Mouse (Mus musculus) CH12.LX (cell line): ENCODE measurements around the gene Cfap70. TPM values are rescaled to one million over a fixed set of nuclear protein-coding genes. Genes with fewer than 3 reads are reported as not detected.

Experiments used
- DNase-seq: peaks from one replicate; pipeline ENCODE4 v3.0.0-alpha.2; 2013; ENCODE audit errors: extremely low read depth
- H3K27ac ChIP-seq: 2 replicates; pipeline ENCODE4 v1.5.1; 2012; ENCODE audit warnings: low read depth, mild to moderate bottlenecking, control low read depth, moderate library complexity; ENCODE audit not compliant: insufficient read depth
- H3K27me3 ChIP-seq: replicated peaks from 2 replicates; pipeline ENCODE3; 2012; ENCODE audit warnings: inconsistent platforms
- H3K36me3 ChIP-seq, 2 experiments: replicated peaks in 1 of 2; 2 replicates each; pipeline versions ENCODE3 to v1.6.1; 2012; ENCODE audit warnings: inconsistent platforms in 1 of 2, low read length in 1 of 2, mild to moderate bottlenecking in 1 of 2, mixed read lengths in 1 of 2, moderate library complexity in 1 of 2; ENCODE audit not compliant: control insufficient read depth in 1 of 2, insufficient read depth in 1 of 2
- H3K4me1 ChIP-seq, 2 experiments: 2 replicates each; pipeline ENCODE4 v1.6.1; 2012; ENCODE audit warnings: inconsistent platforms in 1 of 2, moderate library complexity in 1 of 2; ENCODE audit not compliant: insufficient read depth in 2 of 2, control insufficient read depth in 1 of 2
- H3K4me2 ChIP-seq: 2 replicates; pipeline ENCODE4 v1.6.1; 2012; ENCODE audit warnings: low read depth, mild to moderate bottlenecking, control low read depth; ENCODE audit not compliant: poor library complexity, insufficient read depth, severe bottlenecking
- H3K4me3 ChIP-seq, 3 experiments: fragments of 150-350 bp in 1 of 3; sonication (generic) in 1 of 3; replicated peaks in 1 of 3; 2 replicates each; pipeline versions ENCODE3 to v1.5.1; 2011 to 2012; ENCODE audit warnings: low read depth in 2 of 3, low read length in 2 of 3, mild to moderate bottlenecking in 2 of 3, moderate library complexity in 2 of 3, control low read depth in 1 of 3, improper control_type of control experiment in 1 of 3, inconsistent platforms in 1 of 3, mixed read lengths in 1 of 3; ENCODE audit not compliant: poor library complexity in 1 of 3
- H3K79me2 ChIP-seq: replicated peaks from 2 replicates; pipeline ENCODE4 v1.6.1; 2012; ENCODE audit warnings: mild to moderate bottlenecking, moderate library complexity; ENCODE audit not compliant: control insufficient read depth, poor library complexity, insufficient read depth, severe bottlenecking; ENCODE audit errors: extremely low read depth
- H3K9ac ChIP-seq: 2 replicates; pipeline ENCODE4 v1.6.1; 2012; ENCODE audit warnings: low read depth, mild to moderate bottlenecking, control low read depth, moderate library complexity; ENCODE audit not compliant: insufficient read depth
- H3K9me3 ChIP-seq: replicated peaks from 2 replicates; pipeline ENCODE3; 2012; ENCODE audit warnings: low read length, inconsistent platforms, mixed read lengths
- BHLHE40 ChIP-seq: IDR thresholded peaks from 2 replicates; pipeline ENCODE4 v1.6.1; 2011; ENCODE audit warnings: mild to moderate bottlenecking, low read depth, low read length, improper control_type of control experiment
- CHD1 ChIP-seq: IDR thresholded peaks from 2 replicates; pipeline ENCODE4 v1.6.1; 2012; ENCODE audit warnings: low read depth, low read length, improper control_type of control experiment, inconsistent platforms
- CHD2 ChIP-seq: IDR thresholded peaks from 2 replicates; pipeline ENCODE4 v1.6.1; 2011; ENCODE audit warnings: low read length, improper control_type of control experiment
- CTCF ChIP-seq, 2 experiments: IDR thresholded peaks in 1 of 2; conservative IDR thresholded peaks in 1 of 2; 2 replicates each; pipeline ENCODE4 v1.5.1; 2011 to 2012; ENCODE audit warnings: low read depth in 2 of 2, low read length in 2 of 2, improper control_type of control experiment in 1 of 2, inconsistent platforms in 1 of 2, mild to moderate bottlenecking in 1 of 2, moderate library complexity in 1 of 2
- E2F4 ChIP-seq: IDR thresholded peaks from 2 replicates; pipeline ENCODE4 v1.6.1; 2011; ENCODE audit warnings: low read depth, low read length, improper control_type of control experiment; ENCODE audit not compliant: insufficient replicate concordance
- ELF1 ChIP-seq: IDR thresholded peaks from 2 replicates; pipeline ENCODE4 v1.6.1; 2014; ENCODE audit warnings: low read depth, mild to moderate bottlenecking, inconsistent platforms, low read length, improper control_type of control experiment
- ETS1 ChIP-seq: conservative IDR thresholded peaks from 2 replicates; pipeline ENCODE4 v1.6.1; 2012; ENCODE audit warnings: low read depth, mild to moderate bottlenecking, inconsistent platforms, low read length, improper control_type of control experiment, moderate library complexity
- GABPA ChIP-seq: IDR thresholded peaks from 2 replicates; pipeline ENCODE4 v1.6.1; 2012; ENCODE audit warnings: low read depth, low read length, improper control_type of control experiment, inconsistent platforms; ENCODE audit not compliant: insufficient replicate concordance
- HCFC1 ChIP-seq: IDR thresholded peaks from 2 replicates; pipeline ENCODE4 v1.6.1; 2012; ENCODE audit warnings: low read depth, mild to moderate bottlenecking, inconsistent platforms, low read length, improper control_type of control experiment
- IRF4 ChIP-seq: IDR thresholded peaks from 2 replicates; pipeline ENCODE4 v1.6.1; 2014; ENCODE audit warnings: low read depth, mild to moderate bottlenecking, inconsistent platforms, low read length, improper control_type of control experiment
- JUN ChIP-seq: IDR thresholded peaks from 2 replicates; pipeline ENCODE4 v1.6.1; 2011; ENCODE audit warnings: low read depth, mild to moderate bottlenecking, low read length, improper control_type of control experiment, moderate library complexity; ENCODE audit not compliant: insufficient read depth
- MAFK ChIP-seq: IDR thresholded peaks from 2 replicates; pipeline ENCODE4 v1.6.1; 2011; ENCODE audit warnings: low read length, improper control_type of control experiment; ENCODE audit not compliant: insufficient replicate concordance
- MAX ChIP-seq: IDR thresholded peaks from 2 replicates; pipeline ENCODE4 v1.6.1; 2011; ENCODE audit warnings: low read length, improper control_type of control experiment
- MAZ ChIP-seq: IDR thresholded peaks from 2 replicates; pipeline ENCODE4 v1.6.1; 2012; ENCODE audit warnings: low read depth, mild to moderate bottlenecking, inconsistent platforms, low read length, improper control_type of control experiment, moderate library complexity
- MEF2A ChIP-seq: IDR thresholded peaks from 2 replicates; pipeline ENCODE4 v1.6.1; 2014; ENCODE audit warnings: low read depth, mild to moderate bottlenecking, inconsistent platforms, low read length, improper control_type of control experiment, borderline replicate concordance
- MXI1 ChIP-seq: IDR thresholded peaks from 2 replicates; pipeline ENCODE4 v1.6.1; 2011; ENCODE audit warnings: mild to moderate bottlenecking, low read depth, low read length, improper control_type of control experiment
- MYC ChIP-seq: IDR thresholded peaks from 2 replicates; pipeline ENCODE4 v1.6.1; 2011; ENCODE audit warnings: low read depth, mild to moderate bottlenecking, improper control_type of control experiment, low read length
- NELFE ChIP-seq: IDR thresholded peaks from 2 replicates; pipeline ENCODE4 v1.6.1; 2011; ENCODE audit warnings: low read depth, low read length, improper control_type of control experiment
- NRF1 ChIP-seq: IDR thresholded peaks from 2 replicates; pipeline ENCODE4 v1.6.1; 2014; ENCODE audit warnings: low read depth, mild to moderate bottlenecking, inconsistent platforms, low read length, improper control_type of control experiment, moderate library complexity
- POLR2A ChIP-seq: IDR thresholded peaks from 2 replicates; pipeline ENCODE4 v1.6.1; 2011; ENCODE audit warnings: low read depth, mild to moderate bottlenecking, improper control_type of control experiment, low read length
- POLR2AphosphoS2 ChIP-seq: IDR thresholded peaks from 2 replicates; pipeline ENCODE4 v1.6.1; 2011; ENCODE audit warnings: low read depth, low read length, improper control_type of control experiment
- RAD21 ChIP-seq: IDR thresholded peaks from 2 replicates; pipeline ENCODE4 v1.6.1; 2011; ENCODE audit warnings: low read depth, mild to moderate bottlenecking, low read length, improper control_type of control experiment, moderate library complexity
- RCOR1 ChIP-seq: conservative IDR thresholded peaks from 2 replicates; pipeline ENCODE4 v1.6.1; 2012; ENCODE audit warnings: low read depth, mild to moderate bottlenecking, inconsistent platforms, low read length, improper control_type of control experiment
- SIN3A ChIP-seq: IDR thresholded peaks from 2 replicates; pipeline ENCODE4 v1.6.1; 2012; ENCODE audit warnings: low read length, improper control_type of control experiment, inconsistent platforms
- SMC3 ChIP-seq: IDR thresholded peaks from 2 replicates; pipeline ENCODE4 v1.6.1; 2011; ENCODE audit warnings: low read depth, low read length, improper control_type of control experiment
- TBP ChIP-seq: conservative IDR thresholded peaks from 2 replicates; pipeline ENCODE4 v1.6.1; 2011; ENCODE audit warnings: low read depth, low read length, improper control_type of control experiment
- TCF12 ChIP-seq: IDR thresholded peaks from 2 replicates; pipeline ENCODE4 v1.6.1; 2014; ENCODE audit warnings: low read depth, mild to moderate bottlenecking, inconsistent platforms, low read length, improper control_type of control experiment
- USF1 ChIP-seq: IDR thresholded peaks from 2 replicates; pipeline ENCODE4 v1.6.1; 2014; ENCODE audit warnings: low read depth, mild to moderate bottlenecking, inconsistent platforms, low read length, improper control_type of control experiment
- USF2 ChIP-seq: conservative IDR thresholded peaks from 2 replicates; pipeline ENCODE4 v1.6.1; 2011; ENCODE audit warnings: low read depth, low read length, improper control_type of control experiment
- ZC3H11A ChIP-seq: IDR thresholded peaks from 2 replicates; pipeline ENCODE4 v1.6.1; 2012; ENCODE audit warnings: low read depth, mild to moderate bottlenecking, inconsistent platforms, low read length, improper control_type of control experiment
- ZKSCAN1 ChIP-seq: IDR thresholded peaks from 2 replicates; pipeline ENCODE4 v1.6.1; 2012; ENCODE audit warnings: low read depth, inconsistent platforms, low read length, improper control_type of control experiment, borderline replicate concordance
- ZNF384 ChIP-seq: IDR thresholded peaks from 2 replicates; pipeline ENCODE4 v1.6.1; 2012; ENCODE audit warnings: low read depth, low read length, improper control_type of control experiment, inconsistent platforms
- dilution Hi-C: fragments of 300-500 bp; cut with MboI; formaldehyde crosslinking; loops from 2 replicates; pipeline ENCODE4 v1.14.3; 2020; ENCODE audit warnings: low sequenced_read_pairs; ENCODE audit not compliant: extremely low pct_unique_long_range_greater_than_20kb, extremely low pct_ligation_motif_present
- in situ Hi-C: fragments of 300-500 bp; cut with MboI; formaldehyde crosslinking; loops from 3 replicates; pipeline ENCODE4 v1.14.3; 2019; ENCODE audit warnings: low sequenced_read_pairs, low pct_ligation_motif_present, low pct_unique_long_range_greater_than_20kb, mixed read lengths
- polyA plus RNA-seq: library from polyadenylated mRNA; unstranded; fragments of >175 nt; gene quantifications from 2 replicates; pipeline ENCODE4 v1.2.1, GENCODE M21; 2012; ENCODE audit warnings: low read depth; ENCODE audit not compliant: insufficient read length
- total RNA-seq, 2 experiments: library from RNA; depleted of rRNA; stranded (reverse); fragments of 300-350 nt in 1 of 2; fragments of >200 nt in 1 of 2; gene quantifications; 2 replicates each; pipeline ENCODE4 v1.2.3; 2012 to 2014

Cfap70 gene
- total and polyA plus RNA-seq, 3 experiments = 0.04 to 0.36 TPM; not detected in 1

DNA sequence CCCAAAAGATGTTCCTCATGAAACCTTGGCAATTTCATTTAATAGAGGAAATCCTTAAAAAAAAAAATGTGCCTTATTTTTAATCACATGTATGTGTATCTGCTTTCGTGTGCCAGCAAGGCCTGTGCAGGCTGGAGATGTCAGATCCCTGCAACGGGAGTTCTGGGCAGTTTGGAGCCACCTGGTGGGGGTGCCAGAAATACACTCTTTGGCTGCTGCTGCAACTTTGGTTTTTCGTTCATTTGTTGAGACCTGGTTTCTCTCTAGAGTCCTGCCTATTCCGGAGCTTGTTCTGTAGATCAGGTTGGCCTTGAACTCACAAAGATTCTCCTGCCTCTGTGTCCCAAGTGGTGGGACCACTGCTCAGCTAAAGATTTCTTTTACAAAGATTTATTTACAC lies 53.2 kb downstream of the Cfap70 start:
- Histone ChIP-seq H3K27ac (no peak overlapping the region), H3K4me3 (no peak overlapping the region), H3K27me3 (no peaks in the 10 kb centered on the region), H3K4me1 (peaks cover 2 to 8% of the 10 kb centered on the region in 2 experiments; a peak in 2 of 4 replicates), H3K36me3 (no peaks in the 10 kb centered on the region), H3K9ac (no peak overlapping the region), H3K79me2 (no peaks in the 10 kb centered on the region), H3K4me2 (peak overlapping the region; percentile 24; the same call in 1 of the 2 replicates), H3K9me3 (no peaks in the 10 kb centered on the region)
- dilution Hi-C loops = no loop called here
- in situ Hi-C loops = loop anchor here (5.0 to 10.0 kb wide), 2 partner anchors 33 to 276 kb away; partner anchors contain the start of gene Sec24c
- no peak for TF ChIP-seq TBP
- no peak for TF ChIP-seq TCF12
- TF ChIP-seq MEF2A = 0 out of 2 replicates have a peak, but pooled peaks have one; percentile 20
- no peak for TF ChIP-seq POLR2A
- TF ChIP-seq CHD2 = no peak
- TF ChIP-seq SIN3A = 0 out of 2 replicates have a peak, but pooled peaks have one; percentile 37
- TF ChIP-seq NRF1 = no peak
- no peak for TF ChIP-seq ELF1
- no peak for TF ChIP-seq MAX
- TF ChIP-seq USF1 = no peak
- TF ChIP-seq SMC3 = peak; percentile 79
- no peak for TF ChIP-seq ZC3H11A
- TF ChIP-seq RAD21 = peak; percentile 47
- no peak for TF ChIP-seq JUN
- TF ChIP-seq GABPA = no peak
- TF ChIP-seq IRF4 = peak; percentile 27; the same call in 1 of the 2 replicates
- no peak for TF ChIP-seq BHLHE40
- no peak for TF ChIP-seq MAZ
- no peak for TF ChIP-seq ZNF384
- TF ChIP-seq MXI1 = no peak
- TF ChIP-seq NELFE = no peak
- no peak for TF ChIP-seq RCOR1
- no peak for TF ChIP-seq CHD1
- TF ChIP-seq E2F4 = no peak
- TF ChIP-seq MAFK = no peak
- peak; percentile 27 to 79; a peak in 3 of 4 replicates for TF ChIP-seq CTCF (conservative IDR thresholded peaks at IDR 0.05 in 1 of 2, IDR thresholded peaks at IDR 0.05 in 1 of 2; ENCODE audit: low read depth in 2 of 2, low read length in 2 of 2)
- TF ChIP-seq USF2 = no peak
- no peak for TF ChIP-seq HCFC1
- no peak for TF ChIP-seq ZKSCAN1
- no peak for TF ChIP-seq POLR2AphosphoS2
- TF ChIP-seq MYC = peak; percentile 32; the same call in 1 of the 2 replicates
- TF ChIP-seq ETS1 = no peak
- DNase-seq = peak; percentile 53
